Mouse (Mus musculus): ENCODE measurements around the gene Scn8a. TPM values are rescaled to one million over a fixed set of nuclear protein-coding genes. Genes with fewer than 3 reads are reported as not detected.

Scn8a gene
- polyA plus RNA-seq, 1 experiment from 2014 or later: 8.1 TPM

DNA sequence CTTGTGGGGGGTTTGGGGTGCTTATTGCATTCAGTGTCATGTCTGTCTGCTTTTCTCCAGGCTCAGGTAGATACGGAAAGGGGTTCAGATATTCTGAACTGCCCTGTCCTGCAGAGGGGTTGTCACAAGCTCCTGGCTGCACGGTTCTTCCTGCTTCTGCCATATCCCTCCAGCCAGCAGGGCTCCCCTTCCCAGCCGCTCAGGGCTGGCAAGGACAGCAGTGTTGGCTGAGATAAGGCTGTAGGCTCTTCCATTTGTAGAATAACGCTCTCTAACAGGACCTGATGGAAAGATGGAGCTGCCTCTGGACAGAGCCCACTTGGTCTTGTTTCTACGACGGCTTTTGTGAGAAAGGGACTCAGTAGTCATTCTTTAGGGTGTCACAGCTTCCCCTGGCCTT lies 172.3 kb downstream of the Scn8a start:
- H3K9me3 ChIP-seq (ENCODE audit: low read length): 0 out of 2 replicates have a peak, but pooled peaks cover 3% of the 10 kb centered on the region
- H3K27me3 ChIP-seq (ENCODE audit: insufficient read depth, low read length): peaks cover 61% of the 10 kb centered on the region
- no peak overlapping the region for H3K4me2 ChIP-seq (replicated peaks; ENCODE audit: low read depth, low read length)
- H3K4me3 ChIP-seq (ENCODE audit: low read length): no peak overlapping the region
- H3K9ac ChIP-seq (replicated peaks; ENCODE audit: low read length): no peak overlapping the region
- ATAC-seq (ENCODE audit: low FRiP score, low TSS enrichment): no peak
- WGBS: 66% methylated on average over 6 of the region's 6 CpGs
- H3K4me1 ChIP-seq (ENCODE audit: insufficient read depth, low read length): peaks cover 15% of the 10 kb centered on the region
- H3K36me3 ChIP-seq (ENCODE audit: insufficient read depth, low read length): 0 out of 2 replicates have a peak, but pooled peaks cover 5% of the 10 kb centered on the region
- no peak overlapping the region for H3K27ac ChIP-seq (ENCODE audit: low read length)

DNA sequence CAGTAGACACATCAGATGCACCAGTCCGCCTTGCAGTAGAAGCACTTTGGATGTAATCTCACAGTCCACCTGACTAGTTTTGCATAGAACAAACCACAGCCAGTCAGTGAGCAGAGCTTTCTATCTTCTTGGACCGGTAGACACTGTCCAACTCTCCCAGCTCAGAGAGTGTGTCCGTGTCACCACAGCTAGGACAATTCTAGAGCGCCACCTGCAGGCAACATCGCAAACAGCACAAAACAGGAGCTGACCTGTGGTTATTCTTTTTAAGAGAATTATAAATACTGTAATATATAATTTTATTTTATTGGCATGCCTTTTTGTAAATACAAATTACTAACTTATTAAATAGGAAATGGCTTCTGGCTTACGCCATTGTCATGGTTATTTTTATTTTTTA lies 173.0 kb downstream of the Scn8a start:
- 0 out of 2 replicates have a peak, but pooled peaks cover 5% of the 10 kb centered on the region for H3K36me3 ChIP-seq (ENCODE audit: insufficient read depth, low read length)
- 0 out of 2 replicates have a peak, but pooled peaks cover 3% of the 10 kb centered on the region for H3K9me3 ChIP-seq (ENCODE audit: low read length)
- H3K27ac ChIP-seq (ENCODE audit: low read length): no peak overlapping the region
- peaks cover 21% of the 10 kb centered on the region for H3K4me1 ChIP-seq (ENCODE audit: insufficient read depth, low read length)
- no peak overlapping the region for H3K9ac ChIP-seq (replicated peaks; ENCODE audit: low read length)
- no peak for ATAC-seq (ENCODE audit: low FRiP score, low TSS enrichment)
- H3K27me3 ChIP-seq (ENCODE audit: insufficient read depth, low read length): peaks cover 66% of the 10 kb centered on the region
- no peak overlapping the region for H3K4me2 ChIP-seq (replicated peaks; ENCODE audit: low read depth, low read length)
- whole genome bisulfite sequencing: 27% methylated on average over 6 of the region's 6 CpGs
- H3K4me3 ChIP-seq (ENCODE audit: low read length): no peak overlapping the region

DNA sequence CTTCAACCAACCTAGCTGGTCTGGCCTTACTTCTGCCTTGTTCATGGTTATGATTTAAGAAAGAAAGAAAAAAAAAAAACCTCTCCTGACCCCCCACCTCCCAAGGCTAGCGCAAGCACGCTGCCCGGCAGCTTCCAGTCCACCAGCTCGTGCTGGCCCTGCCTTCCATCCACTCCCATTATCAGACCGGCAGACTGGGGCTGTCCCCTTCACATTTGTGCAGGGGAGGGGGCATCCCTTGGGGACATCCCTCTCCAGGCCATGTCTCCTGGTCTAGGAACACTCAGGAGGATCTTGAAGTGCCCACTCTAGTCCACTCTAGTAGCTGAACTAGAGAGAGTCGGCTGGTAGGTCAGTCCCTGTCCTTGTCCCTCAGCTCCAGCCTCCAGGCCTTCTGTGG lies 174.9 kb downstream of the Scn8a start:
- ATAC-seq (ENCODE audit: low FRiP score, low TSS enrichment): no peak
- H3K27ac ChIP-seq (ENCODE audit: low read length): no peak overlapping the region
- WGBS: 51% methylated on average over 6 of the region's 6 CpGs
- H3K27me3 ChIP-seq (ENCODE audit: insufficient read depth, low read length): peaks cover 73% of the 10 kb centered on the region
- H3K4me1 ChIP-seq (ENCODE audit: insufficient read depth, low read length): peaks cover 21% of the 10 kb centered on the region
- H3K9ac ChIP-seq (replicated peaks; ENCODE audit: low read length): no peak overlapping the region
- H3K9me3 ChIP-seq (ENCODE audit: low read length): 0 out of 2 replicates have a peak, but pooled peaks cover 3% of the 10 kb centered on the region
- no peak overlapping the region for H3K4me3 ChIP-seq (ENCODE audit: low read length)
- H3K4me2 ChIP-seq (replicated peaks; ENCODE audit: low read depth, low read length): no peak overlapping the region
- 0 out of 2 replicates have a peak, but pooled peaks cover 3% of the 10 kb centered on the region for H3K36me3 ChIP-seq (ENCODE audit: insufficient read depth, low read length)

DNA sequence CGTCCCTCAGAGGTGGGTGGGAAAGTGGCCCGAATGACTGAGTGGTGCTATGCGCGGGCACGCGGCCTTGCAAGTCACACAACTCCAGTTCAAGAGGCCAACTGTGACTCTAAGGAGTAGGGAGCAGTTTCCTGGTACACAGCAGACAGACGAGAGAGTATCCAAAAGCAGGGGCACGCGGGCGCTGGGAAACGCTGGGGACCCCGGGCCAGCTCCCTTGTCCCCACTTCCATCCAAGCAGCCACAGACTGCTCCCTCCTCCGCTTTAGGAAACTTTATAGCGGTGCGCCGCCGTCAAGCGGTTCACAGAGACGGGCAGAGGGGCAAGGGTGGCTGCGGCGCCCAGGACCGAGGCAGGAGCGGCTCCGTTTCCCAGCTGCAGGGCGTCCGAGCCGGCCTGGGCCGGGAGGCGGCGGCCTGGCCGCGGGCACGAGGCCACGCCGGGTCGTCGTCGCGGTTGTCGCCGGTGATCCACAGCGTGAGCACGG lies 176.4 kb downstream of the Scn8a start:
- peaks cover 5% of the 10 kb centered on the region; the same call in 1 of the 2 replicates for H3K36me3 ChIP-seq (ENCODE audit: insufficient read depth, low read length)
- H3K27me3 ChIP-seq (ENCODE audit: insufficient read depth, low read length): peaks cover 60% of the 10 kb centered on the region
- peaks cover 21% of the 10 kb centered on the region for H3K4me1 ChIP-seq (ENCODE audit: insufficient read depth, low read length)
- H3K4me2 ChIP-seq (replicated peaks; ENCODE audit: low read depth, low read length): peak overlapping the region; percentile 99
- ATAC-seq (ENCODE audit: low FRiP score, low TSS enrichment): peak; percentile 44
- peak overlapping the region; percentile 61 for H3K9ac ChIP-seq (replicated peaks; ENCODE audit: low read length)
- peak overlapping the region; percentile 54 for H3K4me3 ChIP-seq (ENCODE audit: low read length)
- H3K27ac ChIP-seq (ENCODE audit: low read length): no peak overlapping the region
- H3K9me3 ChIP-seq (ENCODE audit: low read length): no peaks in the 10 kb centered on the region
- 2% methylated on average over 43 of the region's 43 CpGs for WGBS

DNA sequence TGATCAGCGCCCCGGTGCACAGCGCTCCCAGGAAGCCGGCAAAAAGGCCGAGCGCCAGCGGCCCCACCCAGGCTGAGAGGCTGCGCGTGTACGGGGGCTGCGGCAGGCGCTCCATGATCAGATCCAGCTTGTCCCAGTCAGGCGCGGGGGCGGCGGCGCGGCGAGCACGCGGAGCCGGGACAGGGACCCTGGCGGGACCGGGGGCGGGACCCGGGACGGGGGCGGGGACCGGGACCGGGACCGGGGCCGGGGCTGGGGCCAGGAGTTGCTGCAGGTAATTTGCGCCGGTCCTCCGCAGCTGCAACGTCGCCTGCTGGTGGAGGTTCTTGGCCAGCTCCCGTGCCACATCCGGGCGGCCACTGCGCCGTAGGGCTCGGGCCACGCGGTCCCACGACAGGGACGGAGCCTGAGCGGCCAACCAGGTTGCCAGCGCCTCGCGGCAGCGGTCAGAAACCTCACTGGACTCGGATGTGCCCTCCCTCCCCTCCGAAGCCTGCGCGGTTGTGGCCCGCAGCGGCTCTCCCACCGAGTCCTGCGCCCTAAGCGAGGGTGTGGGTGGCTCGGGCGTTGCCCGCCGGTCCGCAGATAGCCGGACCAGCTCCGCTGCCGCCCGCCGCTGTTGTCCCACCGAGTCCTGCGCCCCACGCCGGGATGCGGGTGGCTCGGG lies 177.0 kb downstream of the Scn8a start:
- Histone ChIP-seq H3K4me2 (replicated peaks; ENCODE audit: low read depth, low read length) (peak overlapping the region; percentile 99), H3K4me1 (ENCODE audit: insufficient read depth, low read length) (peaks cover 21% of the 10 kb centered on the region), H3K9ac (replicated peaks; ENCODE audit: low read length) (peak overlapping the region; percentile 61), H3K27me3 (ENCODE audit: insufficient read depth, low read length) (peaks cover 63% of the 10 kb centered on the region), H3K27ac (ENCODE audit: low read length) (no peak overlapping the region), H3K9me3 (ENCODE audit: low read length) (no peaks in the 10 kb centered on the region), H3K36me3 (ENCODE audit: insufficient read depth, low read length) (peaks cover 5% of the 10 kb centered on the region; the same call in 1 of the 2 replicates), H3K4me3 (ENCODE audit: low read length) (peak overlapping the region; percentile 54)
- peak; percentile 44; the same call in 1 of the 2 replicates for ATAC-seq (ENCODE audit: low FRiP score, low TSS enrichment)
- under 1% methylated on average over 71 of the region's 77 CpGs for WGBS

DNA sequence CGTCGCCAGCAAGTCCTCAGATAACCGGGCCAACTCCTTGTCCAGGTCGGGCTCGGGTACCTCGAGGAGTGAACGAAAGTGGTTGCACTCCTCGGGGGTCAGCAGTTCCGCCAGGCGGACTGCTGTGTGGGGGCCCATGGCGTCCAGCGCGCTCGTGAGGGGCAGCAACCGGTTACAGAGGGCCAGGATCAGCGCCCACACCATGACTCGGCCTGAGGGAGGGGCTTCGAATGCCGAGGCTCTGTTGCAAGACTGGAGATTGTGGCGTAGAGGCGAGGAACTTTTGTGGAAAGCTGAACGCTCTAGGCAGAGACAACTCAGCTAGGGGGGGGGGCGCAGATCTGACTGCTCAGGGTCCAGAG lies 177.5 kb downstream of the Scn8a start, which contains the start of gene Gm47841:
TSS of gene Gm47841 (minus strand) at position 204 of the 362 bp plus-strand sequence.
- Histone ChIP-seq H3K4me1 (ENCODE audit: insufficient read depth, low read length) (peaks cover 21% of the 10 kb centered on the region), H3K9me3 (ENCODE audit: low read length) (no peaks in the 10 kb centered on the region), H3K4me2 (replicated peaks; ENCODE audit: low read depth, low read length) (peak within 1 kb of the TSS; percentile 99), H3K27ac (ENCODE audit: low read length) (no peak within 1 kb of the TSS), H3K4me3 (ENCODE audit: low read length) (peak within 1 kb of the TSS; percentile 54), H3K36me3 (ENCODE audit: insufficient read depth, low read length) (peaks cover 7% of the 10 kb centered on the region; the same call in 1 of the 2 replicates), H3K27me3 (ENCODE audit: insufficient read depth, low read length) (peaks cover 62% of the 10 kb centered on the region), H3K9ac (replicated peaks; ENCODE audit: low read length) (peak within 1 kb of the TSS; percentile 61)
- peak; percentile 39; the same call in 1 of the 2 replicates for ATAC-seq (ENCODE audit: low FRiP score, low TSS enrichment)
- WGBS: 2% methylated on average over 23 of the region's 23 CpGs

DNA sequence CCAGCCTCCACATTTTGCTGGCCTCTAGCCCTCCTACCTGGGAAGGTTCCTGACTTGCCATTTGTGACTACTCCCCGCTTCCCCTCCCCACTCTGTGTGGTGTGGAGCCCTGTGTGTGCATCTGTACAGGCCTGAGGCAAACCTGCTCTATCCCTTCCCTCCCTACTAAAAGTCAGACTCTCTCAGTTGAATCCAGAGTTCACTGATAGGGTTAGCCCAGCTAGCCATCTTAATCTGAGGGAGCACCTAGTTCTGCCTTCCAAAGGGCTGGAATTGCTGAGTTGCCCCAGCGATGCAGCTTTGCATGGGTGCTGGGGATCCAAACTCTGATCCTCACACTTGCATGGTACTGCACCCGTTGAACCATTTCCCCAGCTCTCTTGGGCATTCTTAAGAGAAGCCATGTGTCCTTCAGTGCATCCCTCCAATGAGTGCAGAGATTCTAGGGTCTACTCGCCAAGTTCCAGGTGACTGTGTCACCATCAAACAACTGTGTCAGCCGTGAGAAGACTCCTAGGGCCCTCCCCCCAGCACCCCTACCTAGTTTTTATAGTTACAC lies 178.8 kb downstream of the Scn8a start:
- Histone ChIP-seq H3K9me3 (ENCODE audit: low read length) (no peaks in the 10 kb centered on the region), H3K9ac (replicated peaks; ENCODE audit: low read length) (no peak overlapping the region), H3K4me3 (ENCODE audit: low read length) (no peak overlapping the region), H3K27ac (ENCODE audit: low read length) (no peak overlapping the region), H3K27me3 (ENCODE audit: insufficient read depth, low read length) (peaks cover 66% of the 10 kb centered on the region), H3K4me2 (replicated peaks; ENCODE audit: low read depth, low read length) (no peak overlapping the region), H3K4me1 (ENCODE audit: insufficient read depth, low read length) (peaks cover 25% of the 10 kb centered on the region), H3K36me3 (ENCODE audit: insufficient read depth, low read length) (peaks cover 13% of the 10 kb centered on the region; the same call in 1 of the 2 replicates)
- ATAC-seq (ENCODE audit: low FRiP score, low TSS enrichment): no peak
- 60% methylated on average over 5 of the region's 5 CpGs for WGBS

DNA sequence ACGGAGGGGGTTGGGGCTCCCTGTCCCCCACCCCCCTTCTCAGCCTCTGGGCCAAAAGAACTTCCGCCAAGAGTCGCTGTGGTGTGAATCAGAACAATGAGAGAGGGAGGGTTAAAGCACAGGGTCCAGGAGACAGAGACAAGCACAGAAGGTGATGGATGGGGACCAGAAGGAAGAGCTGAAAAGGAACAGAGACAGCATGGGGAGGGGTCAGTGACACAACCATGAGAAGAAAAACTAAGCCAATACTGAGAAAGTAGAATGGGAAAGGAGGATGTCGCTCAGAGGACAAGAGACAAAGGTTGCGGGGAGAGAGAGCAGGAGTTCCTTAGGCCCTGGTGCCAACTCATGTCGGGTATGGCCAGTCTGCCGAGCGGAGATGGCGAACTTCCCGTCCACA lies 182.2 kb downstream of the Scn8a start:
- peaks cover 23% of the 10 kb centered on the region for H3K4me1 ChIP-seq (ENCODE audit: insufficient read depth, low read length)
- no peak overlapping the region for H3K9ac ChIP-seq (replicated peaks; ENCODE audit: low read length)
- WGBS: 82% methylated on average over 10 of the region's 10 CpGs
- no peak for ATAC-seq (ENCODE audit: low FRiP score, low TSS enrichment)
- peaks cover 18% of the 10 kb centered on the region; the same call in 1 of the 2 replicates for H3K36me3 ChIP-seq (ENCODE audit: insufficient read depth, low read length)
- no peak overlapping the region for H3K27ac ChIP-seq (ENCODE audit: low read length)
- peaks cover 65% of the 10 kb centered on the region for H3K27me3 ChIP-seq (ENCODE audit: insufficient read depth, low read length)
- no peak overlapping the region for H3K4me3 ChIP-seq (ENCODE audit: low read length)
- no peak overlapping the region for H3K4me2 ChIP-seq (replicated peaks; ENCODE audit: low read depth, low read length)
- no peaks in the 10 kb centered on the region for H3K9me3 ChIP-seq (ENCODE audit: low read length)

DNA sequence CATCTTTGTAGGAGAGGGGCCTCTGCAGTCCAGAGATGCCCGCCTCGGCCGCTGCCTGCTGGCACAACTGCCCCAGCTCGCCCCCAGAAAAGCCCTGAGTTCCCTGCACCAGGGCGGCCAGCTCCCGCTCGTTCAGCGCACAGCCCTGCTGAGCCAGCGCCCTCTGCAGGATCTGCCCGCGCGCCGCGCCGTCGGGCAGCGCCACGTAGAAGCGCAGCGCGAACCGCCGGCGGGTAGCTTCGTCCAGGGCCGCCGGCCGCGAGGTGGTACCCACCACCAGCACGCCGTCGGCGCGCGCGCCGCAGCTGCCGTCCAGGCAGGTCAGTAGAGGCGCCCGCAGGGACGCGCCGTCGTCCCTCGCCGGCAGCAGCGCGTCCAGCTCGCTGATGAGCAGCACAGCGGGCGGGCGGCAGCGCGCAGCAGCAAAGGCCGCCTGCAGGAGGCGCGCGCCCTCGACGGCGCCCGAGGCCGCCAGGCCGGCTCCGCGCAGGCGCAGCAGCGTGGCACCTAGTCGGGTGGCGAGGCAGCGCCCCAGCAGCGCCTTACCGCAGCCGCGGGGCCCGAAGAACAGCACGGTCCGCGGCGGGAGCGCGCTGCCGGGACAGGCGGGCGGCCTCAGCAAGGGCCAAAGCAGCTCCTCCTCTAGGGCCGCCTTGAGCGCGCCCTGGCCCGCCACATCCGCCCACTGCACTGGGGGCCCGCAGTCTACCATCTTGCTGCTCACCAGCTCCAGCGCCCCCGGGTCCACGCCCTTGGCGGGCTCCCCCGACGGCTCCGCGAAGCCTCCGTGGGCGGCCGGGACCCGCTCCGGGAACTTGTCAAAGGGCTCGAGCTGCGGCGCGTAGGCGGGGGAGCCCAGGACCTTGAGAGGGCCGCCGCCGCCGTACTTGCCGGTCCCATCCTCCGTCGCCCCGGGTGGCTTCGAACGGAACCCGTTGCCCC lies 183.2 kb downstream of the Scn8a start:
- H3K27me3 ChIP-seq (ENCODE audit: insufficient read depth, low read length): peaks cover 56% of the 10 kb centered on the region

More for the DNA sequence above, 183.2 kb downstream of the Scn8a start:
- peak; percentile 14; the same call in 1 of the 2 replicates for ATAC-seq (ENCODE audit: low FRiP score, low TSS enrichment)
- H3K4me3 ChIP-seq (ENCODE audit: low read length): peak overlapping the region; percentile 44
- H3K27ac ChIP-seq (ENCODE audit: low read length): no peak overlapping the region
- peak overlapping the region; percentile 49 for H3K9ac ChIP-seq (replicated peaks; ENCODE audit: low read length)
- 29% methylated on average over 109 of the region's 120 CpGs for WGBS
- peaks cover 16% of the 10 kb centered on the region for H3K4me1 ChIP-seq (ENCODE audit: insufficient read depth, low read length)
- H3K9me3 ChIP-seq (ENCODE audit: low read length): no peaks in the 10 kb centered on the region
- H3K4me2 ChIP-seq (replicated peaks; ENCODE audit: low read depth, low read length): peak overlapping the region; percentile 67
- peaks cover 18% of the 10 kb centered on the region; the same call in 1 of the 2 replicates for H3K36me3 ChIP-seq (ENCODE audit: insufficient read depth, low read length)
